Comparison of ENCODE assay signal across 20 mouse cellular contexts in the genomic region with DNA sequence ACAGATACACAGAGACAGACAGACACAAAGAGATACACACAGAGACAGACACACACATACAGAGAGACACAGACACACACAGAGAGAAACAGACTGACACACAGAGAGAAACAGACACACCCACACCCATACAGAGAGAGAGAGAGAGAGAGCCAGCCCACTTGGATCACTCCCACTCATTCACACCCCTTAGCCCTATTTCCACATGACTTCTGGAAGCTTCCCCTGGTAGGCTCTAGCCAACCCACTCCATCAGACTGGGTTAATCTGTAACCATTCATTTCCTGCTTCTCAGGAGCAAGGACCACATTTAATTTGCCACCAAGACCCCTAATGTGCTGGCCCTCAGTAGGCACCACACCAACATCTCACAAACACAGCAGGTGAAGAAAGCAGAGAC. TPM values are rescaled to one million over a fixed set of nuclear protein-coding genes. Genes with fewer than 3 reads are reported as not detected.
DNase-seq lines count a peak whose midpoint lies in the region; ATAC-seq and TF ChIP-seq lines count a peak whose summit lies in the region.
"Had no signal": no experiment of that assay in that cellular context is flagged by ENCODE, and none has a peak within 500 bp of the region (broad histone marks: within the 10 kb centered on the region; RNA-seq: fewer than 3 reads in every experiment).

No protein-coding gene starts in this region.

- no peak for TF ChIP-seq CTCF in gastrocnemius, adult 2 months (IDR thresholded peaks at IDR 0.05)
- no peak for TF ChIP-seq CTCF in liver, adult 2 months (IDR thresholded peaks at IDR 0.05; ENCODE audit: low read depth, low read length)

- 0 out of 2 replicates have a peak, but pooled peaks cover 2% of the 10 kb centered on the region for H3K4me1 ChIP-seq in liver, adult 2 months (ENCODE audit: control insufficient read depth, insufficient read depth, low read length)
- no peaks in the 10 kb centered on the region for H3K4me1 ChIP-seq in liver, embryonic 15.5 days (replicated peaks)
- H3K4me1 ChIP-seq: embryonic facial prominence, embryonic 12.5 days; hindbrain, embryonic 12.5 days; midbrain, embryonic 12.5 days had no signal

- no peaks in the 10 kb centered on the region for H3K27me3 ChIP-seq in liver, adult 2 months (ENCODE audit: control insufficient read depth, insufficient read depth, low read length)
- peaks cover 4% of the 10 kb centered on the region; the same call in 1 of the 2 replicates for H3K27me3 ChIP-seq in liver, embryonic 15.5 days
- H3K27me3 ChIP-seq: embryonic facial prominence, embryonic 12.5 days; hindbrain, embryonic 12.5 days had no signal

- DNase-seq in gastrocnemius, adult 2 months, result no peak
- DNase-seq in gastrocnemius, postnatal 10 days, result no peak
- DNase-seq in liver, adult 2 months (ENCODE audit: extremely low read depth, low read depth, low spot score), result peak; percentile 30
- DNase-seq in liver, result no peak
- peak; percentile 34 for DNase-seq in brain, adult 2 months (ENCODE audit: low read depth, low spot score)
- DNase-seq in cerebellum, postnatal 4 days (ENCODE audit: low spot score in 2 of 2), result no peak
- no peak for DNase-seq in cerebellum, adult 8-10 months
- DNase-seq: adrenal gland, postnatal 36 days; cerebellum, adult 11-12 months; cerebellum, postnatal 14 days; forebrain, postnatal 0 days; gastrocnemius, postnatal 36 days; kidney, adult 9 months; layer of hippocampus, postnatal 36 days; lung, adult 2 months; thymus, postnatal 14 days had no signal

- no peak overlapping the region for H3K9ac ChIP-seq in liver, adult 2 months (ENCODE audit: low read depth, low read length)
- H3K9ac ChIP-seq in liver, embryonic 15.5 days, result no peak overlapping the region
- H3K9ac ChIP-seq: embryonic facial prominence, embryonic 12.5 days; forebrain, postnatal 0 days; hindbrain, embryonic 12.5 days; midbrain, embryonic 12.5 days had no signal

- intact Hi-C loops in gastrocnemius, adult 2 months (cut with DNase I), result loop anchor here (10.0 kb wide), 1 partner anchor 427 kb away; no protein-coding TSS in a partner anchor

- H3K27ac ChIP-seq in gastrocnemius, adult 2 months, result 0 out of 2 replicates have a peak overlapping the region, but pooled peaks have one; percentile 3
- H3K27ac ChIP-seq in liver, adult 2 months (replicated peaks; ENCODE audit: insufficient read depth, low read depth, low read length), result no peak overlapping the region
- H3K27ac ChIP-seq in liver, embryonic 15.5 days (replicated peaks), result no peak overlapping the region
- H3K27ac ChIP-seq: embryonic facial prominence, embryonic 12.5 days; hindbrain, embryonic 12.5 days; midbrain, embryonic 12.5 days had no signal

- peak; percentile 52; the same call in 1 of the 2 replicates for ATAC-seq in liver, embryonic 15.5 days (ENCODE audit: insufficient read depth)
- ATAC-seq: forebrain, postnatal 0 days had no signal

- TF ChIP-seq POLR2A in liver, adult 2 months (IDR thresholded peaks at IDR 0.05; ENCODE audit: extremely low read depth, insufficient read depth, low read length), result no peak

- no peak overlapping the region for H3K4me3 ChIP-seq in gastrocnemius, adult 2 months
- H3K4me3 ChIP-seq in liver, adult 2 months (ENCODE audit: insufficient read depth, low read depth, low read length), result no peak overlapping the region
- H3K4me3 ChIP-seq in liver, embryonic 15.5 days (replicated peaks), result no peak overlapping the region
- H3K4me3 ChIP-seq: embryonic facial prominence, embryonic 12.5 days; hindbrain, embryonic 12.5 days; midbrain, embryonic 12.5 days had no signal

- no peaks in the 10 kb centered on the region for H3K36me3 ChIP-seq in liver, adult 2 months (ENCODE audit: control insufficient read depth, insufficient read depth, low read length)
- no peaks in the 10 kb centered on the region for H3K36me3 ChIP-seq in liver, embryonic 15.5 days (replicated peaks)
- H3K36me3 ChIP-seq: embryonic facial prominence, embryonic 12.5 days; hindbrain, embryonic 12.5 days; midbrain, embryonic 12.5 days had no signal

- no peak overlapping the region for H3K4me2 ChIP-seq in liver, embryonic 15.5 days
- H3K4me2 ChIP-seq: embryonic facial prominence, embryonic 12.5 days; hindbrain, embryonic 12.5 days; midbrain, embryonic 12.5 days had no signal

- H3K9me3 ChIP-seq in liver, embryonic 15.5 days (replicated peaks), result no peaks in the 10 kb centered on the region
- H3K9me3 ChIP-seq: embryonic facial prominence, embryonic 12.5 days; hindbrain, embryonic 12.5 days; midbrain, embryonic 12.5 days had no signal

- no peaks in the 10 kb centered on the region for H3K79me2 ChIP-seq in liver, adult 2 months (ENCODE audit: control insufficient read depth, insufficient read depth, low read length)

RNA-seq across cellular contexts. Expression of gene Neurl1b, which starts 42.9 kb away (rescaled TPM):
- total RNA-seq in gastrocnemius, adult 2 months (2021), result 1 to 10 TPM; 2.3 to 2.6 TPM
- total RNA-seq in gastrocnemius, postnatal 10 days (2021), result 10 to 100 TPM; 11.6 to 12.7 TPM
- 0.46 and 1.8 TPM in 2 replicates for total RNA-seq in liver, adult 2 months (2014; rRNA removed)
- polyA plus RNA-seq in liver, adult 2 months (2012; rRNA removed), result 0.57 and 0.83 TPM in 2 replicates
- 0.03 and 0.05 TPM in 2 replicates for polyA plus RNA-seq in liver, embryonic 15.5 days (2015; fragmentation: Nextera tagmentation; extraction: Ambion mirVana)

Comparison
In these comparisons a context has a peak if more than half of its experiments do, and no peak if none do; other contexts are left out.
1. DNase-seq: peak in liver, adult 2 months (single experiment) and brain, adult 2 months (single experiment); none in gastrocnemius, adult 2 months (single experiment), gastrocnemius, postnatal 10 days (single experiment), liver (single experiment), cerebellum, postnatal 4 days (0 of 2) and cerebellum, adult 8-10 months (single experiment).